Mouse (Mus musculus): ENCODE data around the gene Gm21440.
"Not testable (repeated sequence)": the region's sequence is repeated elsewhere in the genome, so short reads cannot be mapped to it uniquely, and the experiment has no call there.

Gm21440 gene

DNA sequence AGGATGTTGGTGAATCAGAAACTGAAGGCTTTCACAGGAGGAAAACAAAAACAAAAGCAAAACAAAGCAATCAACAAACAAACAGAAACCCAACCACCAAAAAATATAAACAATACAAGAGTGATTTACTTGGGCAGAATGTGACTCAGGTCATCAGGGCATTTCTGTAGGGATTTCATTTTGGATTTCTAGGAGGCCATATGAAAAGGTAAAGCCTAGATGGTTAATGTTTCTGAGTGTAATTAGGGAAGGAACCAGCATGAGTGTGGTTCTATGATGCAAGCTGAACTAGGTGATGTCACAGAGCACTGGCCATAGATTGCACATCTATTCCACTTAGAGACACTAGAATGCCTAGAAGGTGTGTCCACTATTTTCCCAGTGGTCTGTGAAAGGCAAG lies at the start of gene Gm21440, which contains the start of gene Gm21454:
TSS of gene Gm21440 (plus strand) at position 301 of the 400 bp plus-strand sequence.
TSS of gene Gm21454 (plus strand) at position 352 of the 400 bp plus-strand sequence.
- DNase-seq (ENCODE audit: low read depth) = not testable (repeated sequence)

DNA sequence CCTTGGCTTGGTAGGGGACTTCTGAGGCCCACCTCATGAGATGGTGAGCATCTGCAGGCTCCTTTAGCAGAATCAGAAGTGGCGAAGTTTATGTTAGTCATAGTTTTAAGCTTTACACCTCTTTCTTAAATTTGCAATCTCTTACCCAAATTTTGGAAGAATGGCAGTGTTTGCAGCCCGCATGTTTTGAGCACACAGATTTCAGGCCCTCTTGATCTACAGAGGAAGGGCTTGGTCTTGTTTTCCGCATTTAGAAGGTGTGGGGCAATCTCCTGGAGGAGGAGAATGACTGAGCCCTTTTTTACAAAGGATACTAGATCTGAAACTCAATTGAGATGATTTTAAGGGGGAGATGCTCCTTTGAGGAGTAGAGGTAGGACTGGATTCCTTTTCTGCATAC lies 28.4 kb upstream of the Gm21440 start, which contains the start of gene Gm21828:
TSS of gene Gm21828 (minus strand) at position 101 of the 400 bp plus-strand sequence.
- not testable (repeated sequence) for DNase-seq (ENCODE audit: low read depth)

Data from c-Kit-positive CD71-negative TER-119-negative erythroid progenitor cells, embryonic 14.5 days (primary cell).